Mouse (Mus musculus): ENCODE results near the gene Gm20883. TPM values are rescaled to one million over a fixed set of nuclear protein-coding genes. Genes with fewer than 3 reads are reported as not detected.

The Gm20883 gene
- polyA plus RNA-seq (2017; shearing (Covaris generic)), result not detected

DNA sequence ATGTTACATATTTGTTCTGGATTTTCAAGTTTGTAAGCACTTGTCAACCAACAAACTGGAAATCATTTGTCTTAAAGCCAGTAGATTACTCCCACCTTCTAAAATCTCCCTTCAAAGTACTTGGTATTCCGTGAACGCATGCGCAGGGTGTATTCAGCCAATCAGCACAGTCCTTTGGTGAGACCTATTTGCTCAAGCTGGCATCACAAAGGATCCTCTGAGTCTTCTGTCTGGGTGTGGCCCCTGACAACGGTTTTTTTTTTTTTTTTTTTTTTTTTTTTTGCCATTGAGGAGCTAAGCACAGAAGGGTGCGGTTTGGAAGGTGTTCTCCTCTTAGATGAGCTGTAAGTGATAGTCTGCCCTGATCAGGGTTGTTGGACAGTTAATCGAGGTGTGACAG, at the start of gene Gm20883:
Gene Gm20883, plus strand, starts transcription at position 301 of the 400 bp plus-strand sequence.

